Mouse (Mus musculus) bone marrow, adult 2 months (tissue): Measurements from ENCODE around the gene Sppl2c. TPM values are rescaled to one million over a fixed set of nuclear protein-coding genes. Genes with fewer than 3 reads are reported as not detected.

ENCODE experiments used
- H3K27ac ChIP-seq: fragments of 200-500 bp; 2 replicates; pipeline ENCODE4 v1.5.1; 2012; ENCODE audit warnings: low read depth, mild to moderate bottlenecking, control low read depth, inconsistent platforms, low read length; ENCODE audit not compliant: control insufficient read depth, poor library complexity, insufficient read depth
- H3K4me1 ChIP-seq: fragments of 200-500 bp; 2 replicates; pipeline ENCODE4 v1.6.1; 2011; ENCODE audit warnings: low read length; ENCODE audit not compliant: control insufficient read depth, insufficient read depth
- H3K4me3 ChIP-seq: fragments of 200-500 bp; replicated peaks from 2 replicates; pipeline ENCODE3; 2011; ENCODE audit warnings: mild to moderate bottlenecking, low read depth, low read length, control low read depth; ENCODE audit not compliant: control insufficient read depth
- CTCF ChIP-seq: fragments of 200-500 bp; IDR thresholded peaks from 2 replicates; pipeline ENCODE4 v1.5.1; 2011; ENCODE audit warnings: low read length, control low read depth; ENCODE audit not compliant: control insufficient read depth, insufficient read depth
- POLR2A ChIP-seq: fragments of 200-500 bp; IDR thresholded peaks from 2 replicates; pipeline ENCODE4 v1.6.1; 2011; ENCODE audit warnings: low read depth, mild to moderate bottlenecking, control low read depth, low read length, borderline replicate concordance; ENCODE audit not compliant: control insufficient read depth
- WGBS: fragments of 180-500 bp; shearing (Covaris S2); methylation state at CpG from one replicate; pipeline ENCODE4 v1.1.7; 2018; 5-methylcytosine and 5-hydroxymethylcytosine counted together
- polyA plus RNA-seq: library from polyadenylated mRNA; stranded (reverse); fragments of >200 nt; gene quantifications from 2 replicates; pipeline ENCODE4 v1.2.4, GENCODE M21; 2011; ENCODE audit warnings: low replicate concordance; ENCODE audit not compliant: missing spikeins, insufficient read depth, insufficient read length

Sppl2c gene
- polyA plus RNA-seq, 1 experiment = not detected

DNA sequence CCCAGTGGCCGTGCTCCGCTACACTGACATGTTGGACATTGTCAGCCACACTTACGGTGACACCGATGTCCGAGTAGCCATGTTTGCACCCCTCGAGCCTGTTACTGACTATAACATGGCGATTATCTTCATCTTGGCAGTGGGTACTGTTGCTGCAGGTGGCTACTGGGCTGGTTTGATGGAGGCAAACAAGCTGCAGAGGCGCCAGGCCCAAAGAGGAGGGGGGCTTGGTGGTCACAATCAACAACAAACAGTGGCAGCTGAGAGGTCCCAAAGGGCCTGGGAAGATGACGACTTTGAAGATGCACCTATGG lies 667 bp downstream of the Sppl2c start:
- Histone ChIP-seq H3K4me3 (no peak overlapping the region), H3K4me1 (no peaks in the 10 kb centered on the region), H3K27ac (no peak overlapping the region)
- no peak for TF ChIP-seq POLR2A
- WGBS = 83% methylated on average over 9 of the region's 9 CpGs

DNA sequence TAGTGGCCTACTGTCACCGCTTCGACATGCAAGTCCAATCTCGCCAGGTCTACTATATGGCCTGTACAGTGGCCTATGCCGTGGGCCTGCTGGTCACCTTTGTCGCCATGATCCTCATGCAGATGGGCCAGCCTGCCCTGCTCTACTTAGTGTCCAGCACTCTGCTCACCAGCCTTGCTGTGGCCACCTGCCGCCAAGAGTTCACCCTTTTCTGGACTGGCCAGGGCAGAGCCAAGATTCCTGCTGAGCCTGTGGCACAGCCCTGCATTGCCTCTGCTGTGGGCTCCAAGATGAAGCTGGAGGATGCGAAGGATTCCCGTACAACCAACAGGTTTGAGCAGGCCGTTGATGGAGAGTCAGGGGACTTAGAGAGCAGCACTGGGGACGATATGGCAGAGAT lies 1.6 kb downstream of the Sppl2c start:
- H3K4me3 ChIP-seq = no peak overlapping the region
- H3K4me1 ChIP-seq = no peaks in the 10 kb centered on the region
- TF ChIP-seq POLR2A (no peak), CTCF (no peak)
- H3K27ac ChIP-seq = no peak overlapping the region
- 90% methylated on average over 10 of the region's 10 CpGs for WGBS

- Histone ChIP-seq H3K4me1 (no peaks in the 10 kb centered on the region), H3K27ac (no peak overlapping the region), H3K4me3 (no peak overlapping the region)
- TF ChIP-seq CTCF = no peak
- no peak for TF ChIP-seq POLR2A
- 76% methylated on average over 2 of the region's 2 CpGs for WGBS
Measured at GRCm38 (mm10) chr11:104190008-104190407, 3.9 kb downstream of the Sppl2c start.

GRCm38 (mm10) chr11:104195382-104195781 lies 9.3 kb downstream of the Sppl2c start:
- no peak overlapping the region for H3K4me3 ChIP-seq
- H3K4me1 ChIP-seq = no peaks in the 10 kb centered on the region
- TF ChIP-seq POLR2A (no peak), CTCF (no peak)
- no peak overlapping the region for H3K27ac ChIP-seq
- 66% methylated on average over 11 of the region's 11 CpGs for WGBS

- H3K27ac ChIP-seq = no peak overlapping the region
- no peak overlapping the region for H3K4me3 ChIP-seq
- 17% methylated on average over 9 of the region's 9 CpGs for WGBS
- TF ChIP-seq POLR2A (no peak), CTCF (peak; percentile 71)
- H3K4me1 ChIP-seq = no peaks in the 10 kb centered on the region
Measured at GRCm38 (mm10) chr11:104195791-104196190, 9.7 kb downstream of the Sppl2c start.

DNA sequence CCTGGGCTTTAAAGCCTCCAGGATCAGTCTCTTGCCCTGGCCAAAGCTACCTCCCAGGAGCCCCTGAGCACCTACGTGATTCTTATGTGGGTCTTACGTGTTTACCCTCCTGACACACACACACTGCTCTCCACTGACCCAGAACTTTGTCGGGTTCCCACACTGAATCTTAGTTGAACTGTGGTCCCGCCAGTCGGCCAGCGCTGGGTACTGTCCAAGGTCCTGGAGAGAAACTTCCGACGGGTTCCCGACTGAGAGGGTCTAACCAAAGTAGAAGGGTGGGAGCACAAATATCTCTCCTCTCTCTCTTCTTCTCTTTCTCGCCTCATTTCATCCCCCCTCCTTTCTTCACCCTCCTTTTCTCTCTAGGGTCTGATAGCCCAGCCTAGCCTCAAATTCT lies 11.7 kb downstream of the Sppl2c start:
- 8% methylated on average over 10 of the region's 10 CpGs for WGBS
- H3K4me1 ChIP-seq = no peaks in the 10 kb centered on the region
- H3K27ac ChIP-seq = no peak overlapping the region
- TF ChIP-seq POLR2A (no peak), CTCF (no peak)
- H3K4me3 ChIP-seq = no peak overlapping the region

DNA sequence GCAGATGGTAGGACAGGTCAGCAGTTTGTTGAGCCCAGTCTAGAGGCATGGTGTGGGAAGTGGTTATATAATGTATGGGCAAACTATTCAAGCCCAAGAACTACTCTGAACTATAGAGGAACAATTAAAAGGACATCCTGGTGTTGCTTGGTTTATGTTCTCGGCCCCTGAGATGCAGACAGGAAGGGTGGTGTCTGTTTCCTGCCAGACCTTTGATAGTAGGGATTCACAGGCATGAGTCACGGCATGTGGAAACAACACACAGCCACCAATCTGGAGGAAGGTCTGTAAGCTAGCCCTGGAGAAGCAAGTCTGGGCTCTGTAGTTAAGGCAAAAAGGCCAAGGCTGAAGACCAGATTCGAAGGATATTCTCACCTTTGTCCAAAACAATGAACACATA lies 17.1 kb downstream of the Sppl2c start:
- 31% methylated on average over 3 of the region's 3 CpGs for WGBS
- TF ChIP-seq CTCF (no peak), POLR2A (no peak)
- Histone ChIP-seq H3K27ac (no peak overlapping the region), H3K4me1 (no peaks in the 10 kb centered on the region), H3K4me3 (no peak overlapping the region)

GRCm38 (mm10) chr11:104206573-104206972 lies 20.4 kb downstream of the Sppl2c start:
- H3K4me3 ChIP-seq = no peak overlapping the region
- no peaks in the 10 kb centered on the region for H3K4me1 ChIP-seq
- H3K27ac ChIP-seq = no peak overlapping the region
- WGBS = 66% methylated on average over 4 of the region's 4 CpGs
- TF ChIP-seq POLR2A (no peak), CTCF (no peak)

DNA sequence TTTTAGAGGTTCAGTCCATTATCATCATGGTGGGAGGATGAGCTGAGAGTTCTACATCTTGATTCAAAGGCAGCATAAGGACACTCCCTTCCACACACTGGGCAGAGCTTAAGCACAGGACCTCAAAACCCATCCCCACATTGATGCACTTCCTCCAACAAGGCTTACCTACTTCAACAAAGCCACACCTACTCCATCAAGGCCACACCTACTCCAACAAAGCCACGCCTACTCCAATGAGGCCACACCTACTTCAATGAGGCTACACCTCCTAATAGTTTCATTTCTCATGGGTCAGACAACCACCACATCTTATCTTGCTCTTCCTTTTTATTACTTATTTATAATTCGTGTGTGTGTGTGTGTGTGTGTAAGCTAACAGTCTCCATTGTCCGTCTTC lies 22.9 kb downstream of the Sppl2c start:
- Histone ChIP-seq H3K4me1 (no peaks in the 10 kb centered on the region), H3K4me3 (no peak overlapping the region), H3K27ac (no peak overlapping the region)
- no peak for TF ChIP-seq POLR2A
- TF ChIP-seq CTCF = no peak
- 60% methylated on average over 3 of the region's 3 CpGs for WGBS
